Mouse (Mus musculus): ENCODE results near the gene Rexo1.
"Not testable (repeated sequence)": the region's sequence is repeated elsewhere in the genome, so short reads cannot be mapped to it uniquely, and the experiment has no call there.

The Rexo1 gene

DNA sequence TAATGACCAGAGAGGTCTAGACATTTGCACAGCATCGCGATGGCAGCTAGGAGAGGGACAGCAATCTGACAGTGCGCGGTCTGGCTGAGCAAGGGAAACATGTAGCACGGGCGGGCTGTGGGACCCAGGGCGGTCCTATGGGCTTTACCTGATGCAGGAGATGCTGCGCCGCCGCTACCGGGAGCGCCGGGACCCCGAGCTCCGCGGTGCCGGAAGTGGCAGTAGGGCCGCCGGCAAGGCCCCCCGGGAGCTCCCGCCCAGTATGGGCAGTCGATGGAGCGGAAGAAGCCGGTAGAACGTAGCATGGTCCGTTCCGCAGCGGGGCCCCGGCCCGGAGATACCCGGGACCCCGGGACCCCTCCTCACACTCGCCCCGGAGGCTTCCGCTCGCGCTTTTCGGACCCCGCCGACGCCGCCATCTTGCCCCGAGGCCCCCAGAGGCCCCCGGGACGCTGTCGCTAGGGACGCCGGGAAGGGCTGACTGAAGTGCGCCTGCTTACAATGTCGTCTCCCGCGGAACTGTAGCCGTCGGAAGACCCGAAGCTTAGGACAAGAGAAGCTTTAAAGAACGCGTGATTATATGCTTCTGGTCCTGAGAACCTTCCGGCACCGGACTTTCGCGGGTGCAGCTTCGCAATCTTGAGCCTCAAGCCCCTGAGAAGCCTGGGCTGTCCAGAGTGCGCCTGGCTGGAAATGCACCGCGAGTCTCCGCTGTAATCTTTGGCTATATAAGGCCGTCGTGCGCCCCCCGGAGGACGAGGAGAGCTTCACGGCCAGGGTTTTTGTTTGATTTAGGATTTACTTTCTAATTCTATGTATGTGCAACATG is at the start of gene Rexo1:
TSS of gene Rexo1 (minus strand) at position 445 of the 829 bp plus-strand sequence.
- peak; percentile 94 for DNase-seq

GRCm38 (mm10) chr10:80611024-80611423 is 49.7 kb upstream of the Rexo1 start:
- peak; percentile 74 for DNase-seq

DNA sequence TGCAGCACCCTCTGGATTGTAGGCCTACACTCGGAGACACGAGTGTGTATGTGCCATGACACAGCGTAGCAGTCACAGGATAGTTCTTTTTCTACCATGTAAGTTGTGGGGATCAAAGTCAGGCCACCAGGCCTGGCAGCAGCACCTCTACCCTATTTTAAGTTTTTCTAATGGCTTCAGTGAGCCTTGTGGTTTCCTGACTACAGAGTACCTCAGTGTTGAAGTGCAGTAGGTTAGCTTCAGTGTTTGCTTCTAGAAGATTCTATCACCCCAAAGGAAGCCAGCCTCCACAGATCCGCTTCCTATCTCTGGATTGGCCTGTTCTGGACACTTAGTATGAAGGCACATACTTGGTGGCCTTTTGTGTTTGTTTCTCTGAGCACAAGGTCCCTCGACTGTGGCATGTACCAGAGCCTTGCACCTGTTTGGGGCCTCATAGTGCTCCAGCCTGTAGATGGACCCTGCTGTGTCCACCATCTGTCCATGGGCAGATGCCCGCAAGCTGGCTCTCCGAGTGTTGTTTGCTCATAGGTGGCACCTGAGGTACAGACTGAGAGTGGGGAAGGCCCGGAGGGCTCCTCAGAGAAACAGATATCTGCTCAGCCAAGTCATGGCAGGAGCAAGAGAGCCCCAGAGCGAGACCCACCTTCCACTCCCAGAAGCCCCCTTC is 48.9 kb upstream of the Rexo1 start:
- no peak for DNase-seq

DNA sequence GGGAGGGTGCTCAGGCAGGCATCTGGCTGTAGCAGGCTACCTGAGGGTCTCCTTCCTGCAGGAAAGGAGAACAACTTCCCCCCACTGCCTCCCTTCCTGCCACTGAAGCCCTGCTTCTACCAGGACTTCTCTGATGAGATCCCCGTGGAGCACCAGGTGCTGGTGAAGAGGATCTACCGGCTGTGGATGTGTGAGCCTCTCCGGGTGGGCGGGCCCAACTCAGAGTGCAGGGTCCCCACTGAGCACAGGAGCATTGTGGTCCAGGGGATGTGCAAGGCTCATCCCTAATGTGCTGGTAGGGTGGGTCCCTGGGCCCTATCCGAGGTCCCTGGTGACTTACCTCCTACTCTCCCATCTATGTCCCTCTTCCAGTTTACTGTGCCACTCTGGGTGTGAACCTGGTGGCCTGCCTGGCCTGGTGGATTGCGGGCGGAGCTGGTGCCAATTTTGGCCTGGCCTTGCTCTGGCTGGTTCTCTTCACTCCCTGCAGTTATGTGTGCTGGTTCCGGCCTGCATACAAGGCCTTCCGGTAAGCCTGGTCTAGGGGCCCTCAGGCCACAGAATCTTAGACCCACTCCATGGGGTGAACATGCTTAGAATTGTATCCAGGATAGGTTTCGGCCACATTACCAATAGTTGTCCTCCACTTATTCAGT is 48.0 kb upstream of the Rexo1 start:
- DNase-seq: no peak

- no peak for DNase-seq
Observed at GRCm38 (mm10) chr10:80608435-80608834, 47.1 kb upstream of the Rexo1 start.

- DNase-seq: no peak
Observed at GRCm38 (mm10) chr10:80606737-80607350, 45.5 kb upstream of the Rexo1 start.

DNA sequence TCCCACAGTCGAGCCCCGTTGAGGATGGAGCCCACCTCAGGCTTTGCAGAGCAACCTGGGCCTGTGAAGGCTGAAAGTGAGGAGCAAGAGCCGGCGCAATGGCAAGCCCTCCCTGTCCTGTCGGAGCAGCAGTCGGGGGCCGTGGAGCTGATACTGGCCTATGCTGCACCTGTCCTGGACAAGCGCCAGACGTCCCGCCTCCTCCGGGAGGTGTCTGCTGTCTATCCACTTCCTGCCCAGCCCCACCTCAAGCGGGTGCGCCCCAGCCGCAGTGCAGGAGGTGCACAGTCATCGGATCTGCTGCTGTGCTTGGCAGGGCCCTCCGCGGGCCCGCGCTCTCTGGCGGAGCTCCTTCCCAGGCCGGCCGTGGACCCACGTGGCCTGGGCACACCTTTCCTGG is 44.9 kb upstream of the Rexo1 start:
- no peak for DNase-seq

- DNase-seq: not testable (repeated sequence)
Observed at GRCm38 (mm10) chr10:80605721-80606120, 44.4 kb upstream of the Rexo1 start, which contains the start of gene Gm49322. Gene Gm49322, plus strand, starts transcription at chr10:80606021.

GRCm38 (mm10) chr10:80604988-80605387 is 43.6 kb upstream of the Rexo1 start:
- DNase-seq: no peak

GRCm38 (mm10) chr10:80604001-80604509 is 42.7 kb upstream of the Rexo1 start:
- DNase-seq: no peak

- no peak for DNase-seq
Observed at GRCm38 (mm10) chr10:80603364-80603763, 42.0 kb upstream of the Rexo1 start.

DNA sequence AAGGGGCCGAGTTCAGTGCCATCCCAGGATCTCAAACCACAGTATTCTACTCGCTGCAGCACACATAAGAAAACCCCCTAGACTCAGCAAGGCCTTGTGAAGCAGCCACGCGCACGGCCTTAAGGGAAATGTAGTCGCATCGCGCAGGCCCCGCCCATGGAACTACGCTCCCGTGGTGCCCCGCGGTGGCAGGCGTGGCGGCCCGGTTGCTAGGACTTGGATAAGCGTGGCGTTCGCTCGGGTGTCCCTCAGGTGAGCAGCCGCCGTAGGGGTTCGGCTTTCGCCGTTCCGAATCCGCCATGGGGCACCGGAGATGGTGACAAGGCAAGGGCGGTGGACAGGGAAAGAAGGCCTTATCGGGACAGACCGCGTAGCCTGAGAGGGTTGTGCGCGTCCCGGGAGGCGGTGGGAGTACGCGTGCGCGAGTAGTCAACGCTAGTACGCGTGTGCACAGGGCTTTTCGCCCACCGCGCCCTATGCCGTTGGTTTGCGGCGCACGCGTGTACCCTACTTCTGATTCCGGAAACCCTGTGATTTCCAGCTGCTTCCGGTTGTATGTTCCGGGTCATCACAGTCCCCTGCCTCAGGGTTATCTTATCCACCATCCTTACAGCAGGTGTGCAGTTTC is 41.5 kb upstream of the Rexo1 start, which contains the start of the genes Scamp4 and Adat3:
TSS of gene Scamp4 (plus strand) at position 175 of the 628 bp plus-strand sequence.
TSS of gene Adat3 (plus strand) at position 183 of the 628 bp plus-strand sequence.
- DNase-seq: peak; percentile 93

DNA sequence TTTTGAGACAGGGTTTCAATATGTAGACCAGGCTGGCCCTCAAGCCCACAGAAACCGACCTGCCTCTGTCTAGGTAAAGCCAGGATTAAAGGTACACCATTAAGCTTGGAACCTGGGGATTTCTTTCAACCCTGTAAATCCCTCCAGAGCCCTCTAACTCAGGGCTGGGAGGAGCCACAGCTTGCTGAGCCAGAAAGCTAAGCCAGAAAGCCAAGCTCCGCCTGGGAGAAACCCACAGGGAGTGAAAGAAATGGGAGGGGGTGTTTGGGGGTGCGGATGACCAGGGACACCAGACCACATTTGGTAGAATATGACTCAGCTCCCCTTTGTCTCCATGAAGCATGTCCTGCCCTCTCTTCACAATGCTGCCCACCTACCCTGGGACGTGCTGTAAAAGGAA is 35.0 kb upstream of the Rexo1 start:
- no peak for DNase-seq

DNA sequence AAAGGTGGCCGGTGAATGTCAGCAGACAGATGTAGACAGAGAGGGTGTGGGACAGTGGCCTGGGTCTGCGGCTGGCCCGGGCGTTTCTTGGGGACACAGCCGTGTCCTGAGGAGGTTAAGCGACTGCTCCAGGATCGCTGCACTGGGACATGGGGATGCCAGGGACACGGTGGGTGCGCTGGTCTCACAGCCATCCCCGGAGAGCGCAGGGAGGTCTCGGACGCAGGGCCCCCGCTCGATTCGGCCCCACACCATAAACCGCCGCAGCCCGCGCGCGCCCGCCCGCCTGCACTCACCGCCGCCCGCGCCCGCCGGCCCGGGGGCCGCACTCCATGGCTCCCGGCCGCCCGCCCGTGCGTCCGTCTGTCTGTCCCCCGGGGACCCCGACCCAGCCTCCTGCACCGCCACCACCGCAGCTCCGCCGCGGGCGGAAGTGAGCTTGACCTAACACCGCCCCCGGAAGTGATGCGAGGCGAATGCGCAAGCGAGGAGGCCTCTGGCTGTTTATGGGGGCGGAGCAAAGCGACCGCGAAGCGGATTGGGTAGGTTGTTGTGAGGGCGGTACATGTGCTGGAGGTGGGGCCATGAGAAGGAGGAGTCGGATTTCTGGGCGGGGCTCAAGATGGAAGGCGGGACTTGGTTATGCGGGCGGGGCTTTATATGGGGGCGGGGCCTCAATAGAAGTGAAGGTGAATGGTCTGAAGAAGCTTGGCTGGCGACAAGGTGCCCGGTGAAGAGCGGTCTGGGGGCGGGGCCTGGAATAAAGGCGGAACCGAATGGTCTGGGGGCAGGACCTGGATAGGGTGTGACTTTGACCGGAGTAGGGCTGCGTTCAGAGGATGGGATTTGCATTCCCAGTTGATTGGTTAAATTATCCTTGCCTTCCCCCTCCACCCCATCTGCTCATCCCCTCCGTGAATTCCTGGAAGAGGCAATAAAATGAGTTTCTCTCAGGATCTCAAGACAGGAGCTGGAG is 28.8 kb upstream of the Rexo1 start, which contains the start of gene Abhd17a:
TSS of gene Abhd17a (minus strand) at position 463 of the 976 bp plus-strand sequence.
- DNase-seq: peak; percentile 97

GRCm38 (mm10) chr10:80589127-80589878 is 27.9 kb upstream of the Rexo1 start:
- DNase-seq: no peak

GRCm38 (mm10) chr10:80587305-80587657 is 25.9 kb upstream of the Rexo1 start:
- peak; percentile 50 for DNase-seq

DNA sequence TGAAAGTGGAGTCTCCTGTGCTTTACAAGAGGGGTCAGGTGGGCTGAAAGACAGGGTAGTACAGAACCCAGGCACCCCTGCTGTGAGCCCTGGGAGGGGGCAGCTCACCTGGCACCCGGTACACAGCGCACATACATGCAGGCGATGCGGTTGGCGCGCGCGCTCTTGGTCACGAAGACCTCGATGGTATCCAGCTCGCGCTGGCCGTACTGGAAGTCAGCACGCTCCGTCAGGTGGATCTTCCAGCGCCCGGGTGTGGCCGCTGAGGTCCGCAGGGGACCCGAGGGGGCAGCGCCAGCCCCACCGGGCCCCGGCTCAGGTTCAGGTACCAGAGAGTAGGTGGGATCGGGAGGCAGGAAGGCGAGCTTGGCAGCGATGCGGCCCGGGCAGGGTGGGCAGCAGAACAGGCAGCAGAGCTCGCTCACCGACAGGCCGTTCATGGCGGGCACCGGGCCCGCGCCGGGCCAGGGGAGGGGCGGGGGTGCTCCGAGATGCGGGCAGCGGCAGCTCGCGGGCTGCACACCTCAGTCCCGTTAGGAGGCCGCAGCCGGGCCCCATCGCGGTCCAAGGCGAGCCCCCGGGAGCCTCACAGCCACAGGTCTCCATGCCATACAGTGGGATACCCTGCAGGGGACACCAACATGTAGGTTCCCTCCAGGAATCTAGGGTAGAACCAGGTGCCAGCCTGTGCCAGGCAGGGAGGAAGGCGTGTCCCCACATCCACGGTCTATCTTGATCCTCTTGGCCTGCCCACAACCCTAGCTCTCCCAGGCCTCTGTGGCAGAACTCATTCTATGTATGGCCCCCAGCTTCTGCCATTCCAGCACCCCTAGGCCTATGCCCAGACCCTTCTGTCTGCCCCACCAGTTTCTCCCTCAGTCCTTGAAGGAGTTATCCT is 25.3 kb upstream of the Rexo1 start:
- DNase-seq: no peak

- no peak for DNase-seq
Observed at GRCm38 (mm10) chr10:80585581-80585980, 24.2 kb upstream of the Rexo1 start.

Data from lung, postnatal 14 days (tissue).